Mouse (Mus musculus): ENCODE data around the gene Cnih3.

DNA sequence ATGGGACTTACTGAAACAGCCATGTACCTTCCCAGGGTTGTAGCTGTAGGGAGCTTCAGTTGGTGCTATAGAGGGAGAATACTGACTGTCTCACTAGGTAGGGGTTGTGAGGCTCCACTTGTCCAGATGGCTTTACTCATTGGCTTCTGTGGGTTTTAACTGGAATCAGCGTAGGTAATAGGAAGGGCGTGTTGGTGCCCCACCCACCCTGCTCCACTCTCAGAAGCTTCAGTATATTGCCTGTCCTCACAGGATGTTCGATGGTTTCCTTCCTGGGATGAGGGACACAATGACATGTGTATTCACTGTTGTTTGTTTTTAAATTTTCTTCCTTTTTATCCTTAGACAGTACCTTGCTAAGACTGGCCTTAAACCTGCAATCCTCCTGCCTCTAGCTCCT lies 37.1 kb upstream of the Cnih3 start:
- TF ChIP-seq MAFK (IDR thresholded peaks at IDR 0.05; ENCODE audit: insufficient read depth, low read depth, low read length) (no peak), ZNF384 (IDR thresholded peaks at IDR 0.05; ENCODE audit: low read depth, low read length) (no peak), CHD2 (IDR thresholded peaks at IDR 0.05; ENCODE audit: low read depth, low read length) (no peak), HCFC1 (IDR thresholded peaks at IDR 0.05; ENCODE audit: borderline replicate concordance, insufficient read depth, low read length) (no peak)

All from ES-E14 (cell line).